Mouse (Mus musculus) E14TG2a.4 (cell line): ENCODE measurements at regions not wholly inside any gene's neighbourhood (a gene's known extent, or its start where the extent isn't known, plus 50 kb on each side); places are given as distances from the start of the nearest gene placed in this dataset.

Experiments used
- H3K27me3 ChIP-seq: 2 replicates; pipeline ENCODE4 v1.6.1; 2014; ENCODE audit warnings: low read length, control low read depth; ENCODE audit not compliant: insufficient read depth
- H3K36me3 ChIP-seq: 2 replicates; pipeline ENCODE4 v1.6.1; 2014; ENCODE audit warnings: low read length, control low read depth; ENCODE audit not compliant: insufficient read depth
- H3K4me1 ChIP-seq: replicated peaks from 2 replicates; pipeline ENCODE4 v1.6.1; 2014; ENCODE audit warnings: low read depth, low read length, control low read depth
- H3K4me3 ChIP-seq: replicated peaks from 2 replicates; pipeline ENCODE4 v1.5.1; 2014; ENCODE audit warnings: mild to moderate bottlenecking, low read length
- H3K9me3 ChIP-seq: 2 replicates; pipeline ENCODE4 v1.6.1; 2014; ENCODE audit warnings: low read length, control low read depth
- CTCF ChIP-seq: conservative IDR thresholded peaks from 2 replicates; pipeline ENCODE4 v1.5.1; 2014; ENCODE audit warnings: low read length
- NANOG ChIP-seq: IDR thresholded peaks from 2 replicates; pipeline ENCODE4 v1.6.1; 2014; ENCODE audit warnings: borderline replicate concordance, low read length, mixed read lengths
- POU5F1 ChIP-seq: IDR thresholded peaks from 2 replicates; pipeline ENCODE4 v1.6.1; 2014; ENCODE audit warnings: low read length, borderline replicate concordance

- no peak overlapping the region for H3K4me3 ChIP-seq
- 0 out of 2 replicates have a peak, but pooled peaks cover 4% of the 10 kb centered on the region for H3K4me1 ChIP-seq
- no peak for TF ChIP-seq NANOG
- TF ChIP-seq POU5F1 = no peak
- TF ChIP-seq CTCF = no peak
- no peaks in the 10 kb centered on the region for H3K36me3 ChIP-seq
- H3K9me3 ChIP-seq = peaks cover 5% of the 10 kb centered on the region; the same call in 1 of the 2 replicates
- H3K27me3 ChIP-seq = no peaks in the 10 kb centered on the region
Measured at GRCm38 (mm10) chr9:83059083-83059482, 83.8 kb upstream of the Phip start.

- Histone ChIP-seq H3K4me3 (no peak overlapping the region), H3K36me3 (no peaks in the 10 kb centered on the region), H3K27me3 (peaks cover 3% of the 10 kb centered on the region), H3K4me1 (peaks cover 15% of the 10 kb centered on the region), H3K9me3 (peaks cover 5% of the 10 kb centered on the region; the same call in 1 of the 2 replicates)
- TF ChIP-seq CTCF (no peak), POU5F1 (no peak), NANOG (no peak)
Measured at GRCm38 (mm10) chr9:83056208-83056607, 80.9 kb upstream of the Phip start.

- H3K9me3 ChIP-seq = peaks cover 4% of the 10 kb centered on the region; the same call in 1 of the 2 replicates
- peaks cover 26% of the 10 kb centered on the region for H3K4me1 ChIP-seq
- peak overlapping the region; percentile 45 for H3K4me3 ChIP-seq
- H3K36me3 ChIP-seq = no peaks in the 10 kb centered on the region
- TF ChIP-seq POU5F1 = no peak
- no peak for TF ChIP-seq CTCF
- TF ChIP-seq NANOG = no peak
- H3K27me3 ChIP-seq = peaks cover 3% of the 10 kb centered on the region
Measured at GRCm38 (mm10) chr9:83051666-83052065, 76.3 kb upstream of the Phip start.

GRCm38 (mm10) chr9:83047567-83048238 is 72.4 kb upstream of the Phip start:
- Histone ChIP-seq H3K27me3 (peaks cover 3% of the 10 kb centered on the region), H3K36me3 (no peaks in the 10 kb centered on the region)
- TF ChIP-seq NANOG (no peak), CTCF (no peak), POU5F1 (no peak)

GRCm38 (mm10) chr9:83046035-83046434 is 70.7 kb upstream of the Phip start:
- Histone ChIP-seq H3K9me3 (peaks cover 6% of the 10 kb centered on the region; the same call in 1 of the 2 replicates), H3K4me3 (no peak overlapping the region), H3K27me3 (no peaks in the 10 kb centered on the region), H3K4me1 (peaks cover 10% of the 10 kb centered on the region), H3K36me3 (no peaks in the 10 kb centered on the region)
- no peak for TF ChIP-seq NANOG
- no peak for TF ChIP-seq POU5F1
- no peak for TF ChIP-seq CTCF

More at GRCm38 (mm10) chr9:83047567-83048238, 72.4 kb upstream of the Phip start:
- Histone ChIP-seq H3K9me3 (peaks cover 6% of the 10 kb centered on the region; the same call in 1 of the 2 replicates), H3K4me3 (no peak overlapping the region), H3K4me1 (peaks cover 25% of the 10 kb centered on the region)

GRCm38 (mm10) chr9:83043790-83044189 is 68.5 kb upstream of the Phip start:
- H3K9me3 ChIP-seq = peaks cover 6% of the 10 kb centered on the region; the same call in 1 of the 2 replicates
- H3K36me3 ChIP-seq = no peaks in the 10 kb centered on the region
- TF ChIP-seq CTCF (no peak), NANOG (no peak), POU5F1 (no peak)
- H3K27me3 ChIP-seq = no peaks in the 10 kb centered on the region
- H3K4me1 ChIP-seq = peaks cover 6% of the 10 kb centered on the region; the same call in 1 of the 2 replicates
- no peak overlapping the region for H3K4me3 ChIP-seq

DNA sequence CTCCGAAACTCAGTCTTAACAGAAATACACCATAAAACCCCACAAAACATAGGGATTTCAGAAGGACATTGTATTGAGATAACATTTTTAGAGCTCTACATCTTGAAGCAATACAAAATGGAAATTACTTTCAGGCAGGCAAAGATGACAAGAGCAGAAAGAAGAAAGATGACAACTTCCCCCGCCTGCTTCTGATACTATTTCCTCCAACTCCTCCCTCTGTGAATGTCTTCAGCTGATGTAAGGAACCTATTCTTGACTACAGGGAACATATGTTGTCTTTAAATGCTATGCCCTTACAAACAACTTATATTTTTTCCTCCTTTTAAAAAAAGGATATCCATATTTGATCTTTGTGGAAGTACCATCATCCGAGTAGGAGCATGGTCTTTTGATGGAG is 66.0 kb upstream of the Phip start:
- peaks cover 6% of the 10 kb centered on the region; the same call in 1 of the 2 replicates for H3K9me3 ChIP-seq
- no peak overlapping the region for H3K4me3 ChIP-seq
- no peaks in the 10 kb centered on the region for H3K27me3 ChIP-seq
- no peaks in the 10 kb centered on the region for H3K36me3 ChIP-seq
- TF ChIP-seq CTCF = no peak
- no peak for TF ChIP-seq NANOG
- TF ChIP-seq POU5F1 = no peak
- H3K4me1 ChIP-seq = peaks cover 6% of the 10 kb centered on the region; the same call in 1 of the 2 replicates

DNA sequence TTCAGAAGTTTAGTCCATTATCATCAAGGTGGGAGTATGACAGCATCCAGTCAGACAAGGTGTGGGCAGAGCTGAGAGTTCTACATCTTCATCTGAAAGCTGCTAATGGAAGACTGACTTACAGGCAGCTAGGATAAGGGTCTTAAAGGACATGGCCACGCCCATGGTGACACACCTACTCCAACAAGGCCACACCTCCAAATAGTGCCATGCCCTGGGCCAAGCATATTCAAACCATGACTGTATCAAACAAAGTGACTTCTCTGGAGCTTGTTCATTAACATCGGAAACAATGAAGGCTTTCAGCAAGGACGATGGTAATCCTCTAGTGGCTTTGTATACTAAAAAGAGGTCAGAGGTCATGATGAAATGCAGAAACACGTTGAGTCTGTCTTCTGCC is 65.4 kb upstream of the Phip start:
- TF ChIP-seq NANOG = no peak
- no peak for TF ChIP-seq CTCF
- TF ChIP-seq POU5F1 = no peak
- no peaks in the 10 kb centered on the region for H3K27me3 ChIP-seq
- peaks cover 6% of the 10 kb centered on the region; the same call in 1 of the 2 replicates for H3K4me1 ChIP-seq
- H3K9me3 ChIP-seq = peaks cover 6% of the 10 kb centered on the region; the same call in 1 of the 2 replicates
- no peaks in the 10 kb centered on the region for H3K36me3 ChIP-seq
- H3K4me3 ChIP-seq = no peak overlapping the region
